Mouse (Mus musculus): ENCODE data around the gene Pou2f3. TPM values are rescaled to one million over a fixed set of nuclear protein-coding genes. Genes with fewer than 3 reads are reported as not detected.

Gene Pou2f3
- 1.3 TPM in 1 of 2 replicates, not detected in the other for polyA plus RNA-seq (2012; ENCODE audit: insufficient read depth, low replicate concordance)

GRCm38 (mm10) chr9:43210190-43210682, at the start of gene Pou2f3:
Pou2f3 (minus strand) TSS chr9:43210369.
- Histone ChIP-seq H3K4me1 (peaks cover 19% of the 10 kb centered on the region), H3K9me3 (no peaks in the 10 kb centered on the region), H3K36me3 (replicated peaks; ENCODE audit: low read length) (no peaks in the 10 kb centered on the region), H3K27me3 (replicated peaks) (peaks cover 70% of the 10 kb centered on the region), H3K4me3 (replicated peaks) (peak within 1 kb of the TSS; percentile 30)
- TF ChIP-seq FLI1 (IDR thresholded peaks at IDR 0.05; ENCODE audit: low read length) (no peak), GATA1 (IDR thresholded peaks at IDR 0.05; ENCODE audit: borderline replicate concordance, low read length) (no peak)

GRCm38 (mm10) chr9:43253271-43253681, 43.1 kb upstream of the Pou2f3 start:
- H3K9me3 ChIP-seq = no peaks in the 10 kb centered on the region
- TF ChIP-seq GATA1 (IDR thresholded peaks at IDR 0.05; ENCODE audit: borderline replicate concordance, low read length) = no peak
- TF ChIP-seq FLI1 (IDR thresholded peaks at IDR 0.05; ENCODE audit: low read length) = no peak

GRCm38 (mm10) chr9:43252790-43253189, 42.6 kb upstream of the Pou2f3 start:
- Histone ChIP-seq H3K36me3 (replicated peaks; ENCODE audit: low read length) (no peaks in the 10 kb centered on the region), H3K9me3 (no peaks in the 10 kb centered on the region), H3K4me3 (replicated peaks) (no peak overlapping the region), H3K4me1 (no peaks in the 10 kb centered on the region), H3K27me3 (replicated peaks) (peaks cover 22% of the 10 kb centered on the region)
- TF ChIP-seq FLI1 (IDR thresholded peaks at IDR 0.05; ENCODE audit: low read length) (no peak), GATA1 (IDR thresholded peaks at IDR 0.05; ENCODE audit: borderline replicate concordance, low read length) (no peak)

More at GRCm38 (mm10) chr9:43253271-43253681, 43.1 kb upstream of the Pou2f3 start:
- no peaks in the 10 kb centered on the region for H3K4me1 ChIP-seq
- no peak overlapping the region for H3K4me3 ChIP-seq (replicated peaks)
- H3K27me3 ChIP-seq (replicated peaks) = peaks cover 21% of the 10 kb centered on the region
- H3K36me3 ChIP-seq (replicated peaks; ENCODE audit: low read length) = no peaks in the 10 kb centered on the region

- Histone ChIP-seq H3K4me1 (peaks cover 2% of the 10 kb centered on the region), H3K4me3 (replicated peaks) (no peak overlapping the region), H3K36me3 (replicated peaks; ENCODE audit: low read length) (no peaks in the 10 kb centered on the region), H3K9me3 (no peaks in the 10 kb centered on the region), H3K27me3 (replicated peaks) (peaks cover 22% of the 10 kb centered on the region)
- no peak for TF ChIP-seq GATA1 (IDR thresholded peaks at IDR 0.05; ENCODE audit: borderline replicate concordance, low read length)
- no peak for TF ChIP-seq FLI1 (IDR thresholded peaks at IDR 0.05; ENCODE audit: low read length)
Observed at GRCm38 (mm10) chr9:43251786-43252185, 41.6 kb upstream of the Pou2f3 start.

GRCm38 (mm10) chr9:43246738-43247180, 36.6 kb upstream of the Pou2f3 start:
- Histone ChIP-seq H3K4me3 (replicated peaks) (no peak overlapping the region), H3K4me1 (peaks cover 5% of the 10 kb centered on the region), H3K9me3 (no peaks in the 10 kb centered on the region), H3K27me3 (replicated peaks) (peaks cover 45% of the 10 kb centered on the region), H3K36me3 (replicated peaks; ENCODE audit: low read length) (no peaks in the 10 kb centered on the region)
- TF ChIP-seq FLI1 (IDR thresholded peaks at IDR 0.05; ENCODE audit: low read length) (no peak), GATA1 (IDR thresholded peaks at IDR 0.05; ENCODE audit: borderline replicate concordance, low read length) (no peak)

GRCm38 (mm10) chr9:43245801-43246570, 35.8 kb upstream of the Pou2f3 start:
- Histone ChIP-seq H3K9me3 (no peaks in the 10 kb centered on the region), H3K36me3 (replicated peaks; ENCODE audit: low read length) (no peaks in the 10 kb centered on the region), H3K27me3 (replicated peaks) (peaks cover 47% of the 10 kb centered on the region), H3K4me3 (replicated peaks) (no peak overlapping the region), H3K4me1 (peaks cover 5% of the 10 kb centered on the region)
- TF ChIP-seq FLI1 (IDR thresholded peaks at IDR 0.05; ENCODE audit: low read length) (no peak), GATA1 (IDR thresholded peaks at IDR 0.05; ENCODE audit: borderline replicate concordance, low read length) (no peak)

DNA sequence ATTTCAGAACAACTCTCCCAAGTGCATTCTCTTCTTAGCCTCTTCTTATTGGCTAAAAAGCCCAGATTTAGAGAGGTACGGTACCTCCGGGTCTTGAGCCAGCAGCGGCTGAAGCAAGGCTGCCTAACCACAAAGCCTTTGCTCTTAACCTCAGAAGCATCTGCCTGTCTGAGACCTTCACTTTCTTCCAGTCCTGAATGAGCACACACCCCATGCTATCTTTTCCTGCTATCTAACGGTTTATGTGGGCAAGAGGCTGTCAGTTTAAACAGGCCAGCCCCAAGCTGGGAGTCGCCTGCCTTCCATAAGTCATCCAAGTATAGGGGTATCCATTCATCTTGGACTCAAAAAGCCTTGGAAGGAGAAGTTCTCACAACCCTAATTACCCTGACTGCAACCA, 32.3 kb upstream of the Pou2f3 start:
- H3K27me3 ChIP-seq (replicated peaks) = peaks cover 69% of the 10 kb centered on the region
- no peak for TF ChIP-seq FLI1 (IDR thresholded peaks at IDR 0.05; ENCODE audit: low read length)
- TF ChIP-seq GATA1 (IDR thresholded peaks at IDR 0.05; ENCODE audit: borderline replicate concordance, low read length) = no peak
- no peaks in the 10 kb centered on the region for H3K9me3 ChIP-seq
- H3K4me3 ChIP-seq (replicated peaks) = no peak overlapping the region
- peaks cover 18% of the 10 kb centered on the region for H3K4me1 ChIP-seq
- no peaks in the 10 kb centered on the region for H3K36me3 ChIP-seq (replicated peaks; ENCODE audit: low read length)

DNA sequence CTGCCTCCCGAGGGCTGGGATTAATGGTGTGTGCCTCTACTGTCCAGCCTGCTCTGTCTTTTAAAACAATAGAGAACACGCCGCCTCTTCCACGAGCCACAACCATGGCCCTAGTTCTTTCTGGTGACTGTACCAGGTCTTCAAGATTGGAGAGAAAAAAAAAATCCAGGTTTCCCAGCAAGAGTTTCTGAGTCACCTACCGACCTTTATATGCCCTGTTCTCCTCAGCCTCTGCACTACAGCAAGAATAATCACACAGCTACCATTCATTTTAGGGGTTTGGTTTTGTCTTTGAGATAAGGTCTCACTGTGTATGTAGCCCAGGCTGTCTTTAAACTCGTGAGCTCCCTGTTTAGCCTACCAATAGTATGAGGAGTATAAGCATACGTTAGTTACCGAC, 31.8 kb upstream of the Pou2f3 start:
- Histone ChIP-seq H3K4me3 (replicated peaks) (no peak overlapping the region), H3K9me3 (no peaks in the 10 kb centered on the region), H3K4me1 (peaks cover 18% of the 10 kb centered on the region), H3K36me3 (replicated peaks; ENCODE audit: low read length) (no peaks in the 10 kb centered on the region), H3K27me3 (replicated peaks) (peaks cover 74% of the 10 kb centered on the region)
- TF ChIP-seq GATA1 (IDR thresholded peaks at IDR 0.05; ENCODE audit: borderline replicate concordance, low read length) (no peak), FLI1 (IDR thresholded peaks at IDR 0.05; ENCODE audit: low read length) (no peak)

DNA sequence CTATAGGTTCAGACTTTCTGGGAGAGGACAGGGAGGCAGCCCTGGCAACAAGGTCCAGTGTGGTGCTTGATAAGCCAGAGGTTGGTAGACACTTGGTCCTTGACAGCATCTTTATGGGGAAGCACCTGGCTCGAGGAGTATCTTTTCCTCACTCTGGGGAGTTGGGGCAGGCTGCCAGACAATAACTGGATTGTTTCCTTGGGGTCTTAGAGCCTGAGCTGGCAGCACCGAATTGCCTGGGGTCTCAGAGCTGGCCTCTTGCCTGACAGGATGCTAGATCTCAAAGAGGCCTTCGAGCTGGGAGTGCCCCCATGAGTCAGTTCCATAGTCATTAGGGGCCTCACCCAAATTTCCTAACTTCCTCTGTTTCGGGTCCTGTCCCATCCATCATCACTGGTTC, 31.1 kb upstream of the Pou2f3 start:
- peaks cover 14% of the 10 kb centered on the region for H3K4me1 ChIP-seq

DNA sequence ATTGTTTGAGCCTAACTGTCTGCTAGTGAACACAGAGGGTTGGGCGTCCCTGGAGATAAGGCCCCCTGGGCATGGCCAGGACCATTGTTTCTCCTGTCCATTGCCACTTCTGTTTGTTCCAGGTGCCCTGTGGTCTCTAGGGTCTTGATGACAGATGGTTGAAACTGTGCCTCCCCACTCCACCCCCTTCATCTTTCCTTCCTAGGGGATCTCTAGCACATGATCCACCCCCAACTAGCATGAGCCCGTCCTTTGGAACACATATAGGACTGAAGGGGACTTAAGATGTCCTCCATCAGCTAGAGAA, 30.4 kb upstream of the Pou2f3 start:
- H3K4me1 ChIP-seq = peaks cover 14% of the 10 kb centered on the region
- H3K9me3 ChIP-seq = no peaks in the 10 kb centered on the region
- H3K4me3 ChIP-seq (replicated peaks) = no peak overlapping the region

More for the DNA sequence above, 31.1 kb upstream of the Pou2f3 start:
- Histone ChIP-seq H3K27me3 (replicated peaks) (peaks cover 80% of the 10 kb centered on the region), H3K36me3 (replicated peaks; ENCODE audit: low read length) (no peaks in the 10 kb centered on the region), H3K4me3 (replicated peaks) (no peak overlapping the region), H3K9me3 (no peaks in the 10 kb centered on the region)
- TF ChIP-seq GATA1 (IDR thresholded peaks at IDR 0.05; ENCODE audit: borderline replicate concordance, low read length) (no peak), FLI1 (IDR thresholded peaks at IDR 0.05; ENCODE audit: low read length) (no peak)

More for the DNA sequence above, 30.4 kb upstream of the Pou2f3 start:
- Histone ChIP-seq H3K27me3 (replicated peaks) (peaks cover 81% of the 10 kb centered on the region), H3K36me3 (replicated peaks; ENCODE audit: low read length) (no peaks in the 10 kb centered on the region)
- TF ChIP-seq FLI1 (IDR thresholded peaks at IDR 0.05; ENCODE audit: low read length) = no peak
- no peak for TF ChIP-seq GATA1 (IDR thresholded peaks at IDR 0.05; ENCODE audit: borderline replicate concordance, low read length)

All from megakaryocyte, embryonic 14.5 days (primary cell).